Mouse (Mus musculus): Measurements from ENCODE around the gene Gm10974.

The Gm10974 gene

GRCm38 (mm10) chr7:66359044-66359443, 6.7 kb upstream of the Gm10974 start:
- DNase-seq (ENCODE audit: low spot score): no peak

GRCm38 (mm10) chr7:66364491-66364890, 1.2 kb upstream of the Gm10974 start:
- DNase-seq (ENCODE audit: low spot score): no peak

- no peak for DNase-seq (ENCODE audit: low spot score)
Observed at GRCm38 (mm10) chr7:66365411-66365810, 294 bp upstream of the Gm10974 start.

- DNase-seq (ENCODE audit: low spot score): no peak
Observed at GRCm38 (mm10) chr7:66369071-66369933, 3.6 kb downstream of the Gm10974 start.

- DNase-seq (ENCODE audit: low spot score): no peak
Observed at GRCm38 (mm10) chr7:66369934-66370445, 4.3 kb downstream of the Gm10974 start.

- no peak for DNase-seq (ENCODE audit: low spot score)
Observed at GRCm38 (mm10) chr7:66370970-66371369, 5.3 kb downstream of the Gm10974 start.

GRCm38 (mm10) chr7:66373391-66373790, 7.7 kb downstream of the Gm10974 start:
- no peak for DNase-seq (ENCODE audit: low spot score)

GRCm38 (mm10) chr7:66375736-66376135, 10.0 kb downstream of the Gm10974 start:
- DNase-seq (ENCODE audit: low spot score): no peak

- DNase-seq (ENCODE audit: low spot score): no peak
Observed at GRCm38 (mm10) chr7:66376560-66376959, 10.9 kb downstream of the Gm10974 start.

- no peak for DNase-seq (ENCODE audit: low spot score)
Observed at GRCm38 (mm10) chr7:66384213-66384612, 18.5 kb downstream of the Gm10974 start.

- no peak for DNase-seq (ENCODE audit: low spot score)
Observed at GRCm38 (mm10) chr7:66384891-66385290, 19.2 kb downstream of the Gm10974 start.

GRCm38 (mm10) chr7:66385826-66386225, 20.1 kb downstream of the Gm10974 start:
- no peak for DNase-seq (ENCODE audit: low spot score)

GRCm38 (mm10) chr7:66386411-66386810, 20.7 kb downstream of the Gm10974 start:
- DNase-seq (ENCODE audit: low spot score): no peak

- no peak for DNase-seq (ENCODE audit: low spot score)
Observed at GRCm38 (mm10) chr7:66387419-66387812, 21.7 kb downstream of the Gm10974 start.

GRCm38 (mm10) chr7:66387813-66388521, 22.3 kb downstream of the Gm10974 start, which contains the start of gene Lrrk1:
TSS of gene Lrrk1 (minus strand) at chr7:66388350.
- no peak for DNase-seq (ENCODE audit: low spot score)

GRCm38 (mm10) chr7:66388621-66389532, 23.2 kb downstream of the Gm10974 start:
- peak; percentile 70 for DNase-seq (ENCODE audit: low spot score)

GRCm38 (mm10) chr7:66397288-66397687, 31.6 kb downstream of the Gm10974 start:
- no peak for DNase-seq (ENCODE audit: low spot score)

GRCm38 (mm10) chr7:66401605-66402004, 35.9 kb downstream of the Gm10974 start:
- no peak for DNase-seq (ENCODE audit: low spot score)

GRCm38 (mm10) chr7:66402876-66403275, 37.2 kb downstream of the Gm10974 start:
- DNase-seq (ENCODE audit: low spot score): no peak

- DNase-seq (ENCODE audit: low spot score): no peak
Observed at GRCm38 (mm10) chr7:66404141-66404540, 38.4 kb downstream of the Gm10974 start.

GRCm38 (mm10) chr7:66404802-66405201, 39.1 kb downstream of the Gm10974 start:
- no peak for DNase-seq (ENCODE audit: low spot score)

- no peak for DNase-seq (ENCODE audit: low spot score)
Observed at GRCm38 (mm10) chr7:66405541-66405940, 39.8 kb downstream of the Gm10974 start.

Measured in layer of hippocampus, adult 9-10 months (tissue).